Mouse (Mus musculus) left cerebral cortex, adult 9 months (tissue): ENCODE data around the gene Nap1l4.
"Not testable (repeated sequence)": the region's sequence is repeated elsewhere in the genome, so short reads cannot be mapped to it uniquely, and the experiment has no call there.

Experiments used
- DNase-seq, 2 experiments: peaks; one replicate each; pipeline ENCODE4 v3.0.0; 2022; ENCODE audit warnings: low spot score in 2 of 2

Gene Nap1l4

GRCm38 (mm10) chr7:143548976-143549457, at the start of gene Nap1l4:
Gene Nap1l4 (minus strand): TSS chr7:143549106.
- peak; percentile 99 to 100 for DNase-seq

- DNase-seq: no peak
Observed at GRCm38 (mm10) chr7:143594865-143595264, 46.0 kb upstream of the Nap1l4 start.

- DNase-seq: no peak
Observed at GRCm38 (mm10) chr7:143592255-143592654, 43.3 kb upstream of the Nap1l4 start.

- DNase-seq: no peak
Observed at GRCm38 (mm10) chr7:143588006-143588405, 39.1 kb upstream of the Nap1l4 start.

- no peak for DNase-seq
Observed at GRCm38 (mm10) chr7:143587586-143587985, 38.7 kb upstream of the Nap1l4 start.

GRCm38 (mm10) chr7:143583956-143584355, 35.0 kb upstream of the Nap1l4 start:
- peak in 1 of 2 experiments; percentile 54 for DNase-seq

GRCm38 (mm10) chr7:143583025-143583424, 34.1 kb upstream of the Nap1l4 start:
- no peak for DNase-seq

GRCm38 (mm10) chr7:143575751-143576150, 26.8 kb upstream of the Nap1l4 start:
- no peak for DNase-seq

- DNase-seq: no peak
Observed at GRCm38 (mm10) chr7:143565648-143566039, 16.7 kb upstream of the Nap1l4 start.

GRCm38 (mm10) chr7:143565015-143565647, 16.2 kb upstream of the Nap1l4 start:
- no peak for DNase-seq

- DNase-seq: no peak
Observed at GRCm38 (mm10) chr7:143563787-143564186, 14.9 kb upstream of the Nap1l4 start.

- DNase-seq: no peak
Observed at GRCm38 (mm10) chr7:143557616-143558015, 8.7 kb upstream of the Nap1l4 start.

GRCm38 (mm10) chr7:143556964-143557610, 8.2 kb upstream of the Nap1l4 start:
- DNase-seq: peak in 1 of 2 experiments; percentile 25

- DNase-seq: no peak
Observed at GRCm38 (mm10) chr7:143549588-143550220, 798 bp upstream of the Nap1l4 start.

- peak; percentile 20 to 40 for DNase-seq
Observed at GRCm38 (mm10) chr7:143548231-143548961, 510 bp downstream of the Nap1l4 start.

GRCm38 (mm10) chr7:143546554-143546953, 2.4 kb downstream of the Nap1l4 start:
- DNase-seq: no peak

GRCm38 (mm10) chr7:143544368-143544767, 4.5 kb downstream of the Nap1l4 start:
- no peak for DNase-seq

GRCm38 (mm10) chr7:143538671-143539070, 10.2 kb downstream of the Nap1l4 start:
- DNase-seq: no peak

- not testable (repeated sequence) for DNase-seq
Observed at GRCm38 (mm10) chr7:143538229-143538628, 10.7 kb downstream of the Nap1l4 start.

GRCm38 (mm10) chr7:143536251-143536650, 12.7 kb downstream of the Nap1l4 start:
- no peak for DNase-seq

- no peak for DNase-seq
Observed at GRCm38 (mm10) chr7:143533284-143533683, 15.6 kb downstream of the Nap1l4 start.

GRCm38 (mm10) chr7:143532410-143532809, 16.5 kb downstream of the Nap1l4 start:
- no peak for DNase-seq
